Mouse (Mus musculus): ENCODE results near the gene Sppl2c. TPM values are rescaled to one million over a fixed set of nuclear protein-coding genes. Genes with fewer than 3 reads are reported as not detected.

The Sppl2c gene
- polyA plus RNA-seq (2012; ENCODE audit: insufficient read depth, insufficient read length, low replicate concordance, missing spikeins) = not detected in 2 replicates

GRCm38 (mm10) chr11:104186135-104186836, at the start of gene Sppl2c:
Gene Sppl2c, plus strand, starts transcription at chr11:104186327.
- TF ChIP-seq POLR2A (IDR thresholded peaks at IDR 0.05; ENCODE audit: insufficient read depth, low read depth, low read length) = no peak
- TF ChIP-seq CTCF (IDR thresholded peaks at IDR 0.05; ENCODE audit: insufficient read depth, low read depth, low read length) = no peak
- Histone ChIP-seq H3K27ac (ENCODE audit: insufficient read depth, low read depth, low read length) (no peak within 1 kb of the TSS), H3K4me3 (ENCODE audit: insufficient read depth, low read depth, low read length) (no peak within 1 kb of the TSS), H3K4me1 (ENCODE audit: control insufficient read depth, insufficient read depth, low read length) (0 out of 2 replicates have a peak, but pooled peaks cover 2% of the 10 kb centered on the region)
- WGBS = 84% methylated on average over 13 of the region's 13 CpGs

- TF ChIP-seq CTCF (IDR thresholded peaks at IDR 0.05; ENCODE audit: insufficient read depth, low read depth, low read length) = no peak
- TF ChIP-seq POLR2A (IDR thresholded peaks at IDR 0.05; ENCODE audit: insufficient read depth, low read depth, low read length) = no peak
- peaks cover 18% of the 10 kb centered on the region for H3K4me1 ChIP-seq (ENCODE audit: control insufficient read depth, insufficient read depth, low read length)
- H3K4me3 ChIP-seq (ENCODE audit: insufficient read depth, low read depth, low read length) = no peak overlapping the region
- no peak overlapping the region for H3K27ac ChIP-seq (ENCODE audit: insufficient read depth, low read depth, low read length)
- 40% methylated on average over 3 of the region's 3 CpGs for WGBS
Observed at GRCm38 (mm10) chr11:104138976-104139375, 47.2 kb upstream of the Sppl2c start.

GRCm38 (mm10) chr11:104144930-104145329, 41.2 kb upstream of the Sppl2c start:
- 95% methylated on average over 1 of the region's 1 CpGs for WGBS
- no peak overlapping the region for H3K27ac ChIP-seq (ENCODE audit: insufficient read depth, low read depth, low read length)
- TF ChIP-seq CTCF (IDR thresholded peaks at IDR 0.05; ENCODE audit: insufficient read depth, low read depth, low read length) (no peak), POLR2A (IDR thresholded peaks at IDR 0.05; ENCODE audit: insufficient read depth, low read depth, low read length) (no peak)
- peaks cover 35% of the 10 kb centered on the region for H3K4me1 ChIP-seq (ENCODE audit: control insufficient read depth, insufficient read depth, low read length)
- no peak overlapping the region for H3K4me3 ChIP-seq (ENCODE audit: insufficient read depth, low read depth, low read length)

GRCm38 (mm10) chr11:104148787-104149186, 37.3 kb upstream of the Sppl2c start:
- peaks cover 29% of the 10 kb centered on the region for H3K4me1 ChIP-seq (ENCODE audit: control insufficient read depth, insufficient read depth, low read length)
- 62% methylated on average over 7 of the region's 7 CpGs for WGBS
- peak overlapping the region; percentile 29; the same call in 1 of the 2 replicates for H3K27ac ChIP-seq (ENCODE audit: insufficient read depth, low read depth, low read length)
- TF ChIP-seq CTCF (IDR thresholded peaks at IDR 0.05; ENCODE audit: insufficient read depth, low read depth, low read length) (no peak), POLR2A (IDR thresholded peaks at IDR 0.05; ENCODE audit: insufficient read depth, low read depth, low read length) (no peak)
- H3K4me3 ChIP-seq (ENCODE audit: insufficient read depth, low read depth, low read length) = no peak overlapping the region

- WGBS = 44% methylated on average over 5 of the region's 5 CpGs
Observed at GRCm38 (mm10) chr11:104150911-104151310, 35.2 kb upstream of the Sppl2c start.

DNA sequence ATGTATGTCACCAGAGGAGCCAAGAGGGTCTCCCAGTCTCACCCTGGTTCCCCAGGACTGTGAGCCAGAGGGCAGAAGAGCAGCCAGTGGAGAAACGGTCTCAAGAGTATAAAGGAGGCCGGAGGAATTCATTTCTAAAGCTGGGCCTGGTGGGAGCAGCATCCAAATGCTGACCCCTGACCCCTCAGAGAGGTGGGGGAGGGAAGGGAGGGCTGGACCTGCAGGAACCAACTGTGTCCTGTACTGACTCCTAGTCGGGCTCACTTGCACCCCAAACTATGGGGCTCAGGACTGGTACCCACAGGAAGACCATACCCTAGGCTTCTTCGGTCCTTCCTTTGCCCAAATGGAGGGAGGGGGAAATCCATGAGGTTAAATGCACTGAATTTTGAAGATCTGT, 31.8 kb upstream of the Sppl2c start:
- TF ChIP-seq CTCF (IDR thresholded peaks at IDR 0.05; ENCODE audit: insufficient read depth, low read depth, low read length) (no peak), POLR2A (IDR thresholded peaks at IDR 0.05; ENCODE audit: insufficient read depth, low read depth, low read length) (no peak)
- 80% methylated on average over 4 of the region's 4 CpGs for WGBS
- Histone ChIP-seq H3K4me1 (ENCODE audit: control insufficient read depth, insufficient read depth, low read length) (peaks cover 26% of the 10 kb centered on the region), H3K4me3 (ENCODE audit: insufficient read depth, low read depth, low read length) (no peak overlapping the region), H3K27ac (ENCODE audit: insufficient read depth, low read depth, low read length) (no peak overlapping the region)

More at GRCm38 (mm10) chr11:104150911-104151310, 35.2 kb upstream of the Sppl2c start:
- Histone ChIP-seq H3K4me3 (ENCODE audit: insufficient read depth, low read depth, low read length) (no peak overlapping the region), H3K27ac (ENCODE audit: insufficient read depth, low read depth, low read length) (no peak overlapping the region), H3K4me1 (ENCODE audit: control insufficient read depth, insufficient read depth, low read length) (peaks cover 27% of the 10 kb centered on the region)
- TF ChIP-seq CTCF (IDR thresholded peaks at IDR 0.05; ENCODE audit: insufficient read depth, low read depth, low read length) = no peak
- no peak for TF ChIP-seq POLR2A (IDR thresholded peaks at IDR 0.05; ENCODE audit: insufficient read depth, low read depth, low read length)

- Histone ChIP-seq H3K4me1 (ENCODE audit: control insufficient read depth, insufficient read depth, low read length) (peaks cover 28% of the 10 kb centered on the region), H3K27ac (ENCODE audit: insufficient read depth, low read depth, low read length) (no peak overlapping the region), H3K4me3 (ENCODE audit: insufficient read depth, low read depth, low read length) (no peak overlapping the region)
- TF ChIP-seq CTCF (IDR thresholded peaks at IDR 0.05; ENCODE audit: insufficient read depth, low read depth, low read length) (no peak), POLR2A (IDR thresholded peaks at IDR 0.05; ENCODE audit: insufficient read depth, low read depth, low read length) (no peak)
- 60% methylated on average over 9 of the region's 9 CpGs for WGBS
Observed at GRCm38 (mm10) chr11:104154820-104155635, 31.1 kb upstream of the Sppl2c start.

GRCm38 (mm10) chr11:104155899-104156298, 30.2 kb upstream of the Sppl2c start:
- TF ChIP-seq CTCF (IDR thresholded peaks at IDR 0.05; ENCODE audit: insufficient read depth, low read depth, low read length) (no peak), POLR2A (IDR thresholded peaks at IDR 0.05; ENCODE audit: insufficient read depth, low read depth, low read length) (no peak)
- Histone ChIP-seq H3K4me3 (ENCODE audit: insufficient read depth, low read depth, low read length) (no peak overlapping the region), H3K4me1 (ENCODE audit: control insufficient read depth, insufficient read depth, low read length) (peaks cover 32% of the 10 kb centered on the region), H3K27ac (ENCODE audit: insufficient read depth, low read depth, low read length) (no peak overlapping the region)

GRCm38 (mm10) chr11:104156391-104156790, 29.7 kb upstream of the Sppl2c start:
- WGBS = 80% methylated on average over 3 of the region's 3 CpGs
- H3K4me1 ChIP-seq (ENCODE audit: control insufficient read depth, insufficient read depth, low read length) = peaks cover 33% of the 10 kb centered on the region

More at GRCm38 (mm10) chr11:104156391-104156790, 29.7 kb upstream of the Sppl2c start:
- TF ChIP-seq POLR2A (IDR thresholded peaks at IDR 0.05; ENCODE audit: insufficient read depth, low read depth, low read length) (no peak), CTCF (IDR thresholded peaks at IDR 0.05; ENCODE audit: insufficient read depth, low read depth, low read length) (no peak)
- Histone ChIP-seq H3K4me3 (ENCODE audit: insufficient read depth, low read depth, low read length) (no peak overlapping the region), H3K27ac (ENCODE audit: insufficient read depth, low read depth, low read length) (no peak overlapping the region)
